Mouse (Mus musculus): ENCODE measurements at regions not wholly inside any gene's neighbourhood (a gene's known extent, or its start where the extent isn't known, plus 50 kb on each side); places are given as distances from the start of the nearest gene placed in this dataset.

DNA sequence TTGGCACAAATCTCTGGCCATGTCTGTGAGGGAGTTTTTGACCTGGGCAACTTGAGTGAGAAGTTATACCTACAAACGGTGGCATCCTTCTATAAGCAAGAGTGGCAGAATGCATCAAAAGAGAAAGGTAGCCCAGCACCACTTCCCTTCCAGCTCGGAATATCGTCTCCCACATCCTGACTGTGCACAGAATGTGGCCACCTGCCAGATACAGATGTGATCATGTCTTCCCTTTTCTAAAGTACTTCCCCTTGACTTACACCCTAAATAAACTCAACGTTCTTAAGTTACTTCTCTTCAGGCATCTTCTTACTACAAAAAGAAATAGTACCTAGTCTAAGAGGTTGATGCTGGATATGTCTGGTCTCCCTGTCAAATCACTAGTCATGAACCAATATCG is 175.2 kb upstream of the 2610001J05Rik start:
- DNase-seq (ENCODE audit: low read depth) = no peak

- DNase-seq (ENCODE audit: low read depth) = no peak
Measured at GRCm38 (mm10) chr6:14044654-14045053, 173.3 kb upstream of the 2610001J05Rik start.

GRCm38 (mm10) chr6:14025898-14026297 is 154.6 kb upstream of the 2610001J05Rik start:
- no peak for DNase-seq (ENCODE audit: low read depth)

DNA sequence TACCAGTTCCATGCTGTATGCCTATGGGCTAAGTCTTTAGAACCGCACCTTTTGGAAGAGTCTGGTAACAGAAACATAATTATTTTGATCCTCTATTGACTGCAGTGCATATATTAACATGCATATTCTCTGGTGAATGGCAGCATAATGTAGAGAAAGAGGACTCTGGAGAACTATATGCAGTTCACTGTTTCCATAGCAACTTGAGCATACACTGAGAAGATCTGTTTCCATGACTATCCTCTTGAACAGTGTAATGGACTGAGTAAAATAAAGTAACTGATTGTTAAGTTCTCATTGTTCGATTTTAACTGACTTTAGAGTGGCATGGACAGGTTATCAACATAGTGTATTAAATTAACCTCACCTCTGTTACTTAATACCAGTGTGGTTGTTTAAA is 147.6 kb upstream of the 2610001J05Rik start:
- no peak for DNase-seq (ENCODE audit: low read depth)

GRCm38 (mm10) chr6:13982606-13983389 is 111.5 kb upstream of the 2610001J05Rik start:
- no peak for DNase-seq (ENCODE audit: low read depth)

GRCm38 (mm10) chr6:13974710-13975506 is 103.6 kb upstream of the 2610001J05Rik start:
- no peak for DNase-seq (ENCODE audit: low read depth)

GRCm38 (mm10) chr6:13964471-13964870 is 93.2 kb upstream of the 2610001J05Rik start:
- no peak for DNase-seq (ENCODE audit: low read depth)

GRCm38 (mm10) chr6:13964013-13964412 is 92.7 kb upstream of the 2610001J05Rik start:
- DNase-seq (ENCODE audit: low read depth) = no peak

- DNase-seq (ENCODE audit: low read depth) = no peak
Measured at GRCm38 (mm10) chr6:13949640-13950039, 78.3 kb upstream of the 2610001J05Rik start.

- no peak for DNase-seq (ENCODE audit: low read depth)
Measured at GRCm38 (mm10) chr6:13920809-13921760, 49.8 kb upstream of the 2610001J05Rik start.

Data from induced T-regulatory cell, adult 2 months (primary cell).